Mouse (Mus musculus) ES-E14 (cell line): Measurements from ENCODE around the gene Plpp2. TPM values are rescaled to one million over a fixed set of nuclear protein-coding genes. Genes with fewer than 3 reads are reported as not detected.
A peak's percentile ranks its signal among the peaks of the same experiment; 100 is the strongest.

Experiments used
- DNase-seq: peaks from one replicate; pipeline ENCODE4 v3.0.0-alpha.2; 2013; ENCODE audit warnings: low read depth, low spot score
- H3K27ac ChIP-seq: 2 replicates; pipeline ENCODE4 v1.5.1; 2012; ENCODE audit warnings: low read depth, mild to moderate bottlenecking, low read length, moderate library complexity, mixed read lengths; ENCODE audit not compliant: poor library complexity, insufficient read depth, severe bottlenecking
- H3K36me3 ChIP-seq: 2 replicates; pipeline ENCODE4 v1.6.1; 2012; ENCODE audit warnings: mild to moderate bottlenecking, low read length, moderate library complexity, mixed read lengths; ENCODE audit not compliant: control insufficient read depth, poor library complexity, insufficient read depth, severe bottlenecking
- H3K4me1 ChIP-seq, 2 experiments: fragments of 150-350 bp in 1 of 2; sonication (generic) in 1 of 2; 2 replicates each; pipeline ENCODE4 v1.6.1; 2012; ENCODE audit warnings: low read length in 2 of 2, mild to moderate bottlenecking in 1 of 2, mixed read lengths in 1 of 2; ENCODE audit not compliant: control insufficient read depth in 2 of 2, insufficient read depth in 2 of 2, poor library complexity in 1 of 2
- H3K4me3 ChIP-seq, 2 experiments: fragments of 150-350 bp in 1 of 2; sonication (generic) in 1 of 2; 2 replicates each; pipeline ENCODE4 v1.5.1; 2012; ENCODE audit warnings: low read length in 2 of 2, low read depth in 1 of 2, mild to moderate bottlenecking in 1 of 2, mixed read lengths in 1 of 2; ENCODE audit not compliant: insufficient read depth in 1 of 2, poor library complexity in 1 of 2, severe bottlenecking in 1 of 2
- H3K9ac ChIP-seq: 2 replicates; pipeline ENCODE4 v1.6.1; 2012; ENCODE audit warnings: low read depth, mild to moderate bottlenecking, low read length, mixed read lengths; ENCODE audit not compliant: poor library complexity, insufficient read depth, severe bottlenecking
- H3K9me3 ChIP-seq: fragments of 150-350 bp; sonication (generic); 2 replicates; pipeline ENCODE4 v1.6.1; 2012; ENCODE audit warnings: low read depth, mild to moderate bottlenecking, low read length; ENCODE audit not compliant: control insufficient read depth, insufficient read depth
- CHD2 ChIP-seq: IDR thresholded peaks from 2 replicates; pipeline ENCODE4 v1.6.1; 2014; ENCODE audit warnings: mild to moderate bottlenecking, low read depth, low read length, inconsistent platforms
- HCFC1 ChIP-seq: IDR thresholded peaks from 2 replicates; pipeline ENCODE4 v1.6.1; 2012; ENCODE audit warnings: low read length, inconsistent platforms, borderline replicate concordance; ENCODE audit not compliant: insufficient read depth
- MAFK ChIP-seq: IDR thresholded peaks from 2 replicates; pipeline ENCODE4 v1.6.1; 2014; ENCODE audit warnings: mild to moderate bottlenecking, low read depth, low read length, inconsistent platforms; ENCODE audit not compliant: insufficient read depth
- ZC3H11A ChIP-seq: IDR thresholded peaks from 2 replicates; pipeline ENCODE4 v1.6.1; 2012; ENCODE audit warnings: low read depth, mild to moderate bottlenecking, inconsistent platforms, low read length, borderline replicate concordance
- ZNF384 ChIP-seq: IDR thresholded peaks from 2 replicates; pipeline ENCODE4 v1.6.1; 2012; ENCODE audit warnings: low read depth, low read length, inconsistent platforms
- in situ Hi-C, 2 experiments: fragments of 600-800 bp; cut with MboI; formaldehyde crosslinking; loops; one replicate each; pipeline ENCODE4 v1.15.1; 2025; ENCODE audit warnings: low sequenced_read_pairs in 2 of 2, inconsistent platforms in 1 of 2; ENCODE audit not compliant: unreplicated experiment in 2 of 2
- total RNA-seq: library from RNA; depleted of rRNA; stranded (reverse); fragments of 300-350 nt; gene quantifications from 2 replicates; pipeline ENCODE4 v1.2.3, GENCODE M21; 2012

Gene Plpp2
- total RNA-seq, 1 experiment: 27.2 TPM

DNA sequence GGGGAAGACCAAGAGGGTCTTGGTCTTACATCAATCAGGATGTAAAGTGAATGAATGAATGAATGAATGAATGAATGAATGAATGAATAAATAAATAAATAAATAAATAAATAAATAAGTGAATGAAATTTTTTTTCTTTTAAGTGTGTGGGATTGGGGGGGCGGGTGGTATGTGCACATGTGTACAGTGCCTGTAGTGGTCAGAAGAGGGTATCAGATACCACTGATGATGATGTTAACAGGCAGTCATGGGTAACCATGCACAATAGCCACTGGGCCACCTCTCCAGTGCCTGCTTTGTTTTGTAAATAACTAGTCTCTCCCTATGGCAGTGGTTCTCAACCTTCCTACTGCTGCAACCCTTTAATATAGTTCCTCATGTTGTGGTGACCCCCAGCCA, 9.2 kb downstream of the Plpp2 start:
- no peak for DNase-seq
- no peak overlapping the region for H3K9ac ChIP-seq
- H3K27ac ChIP-seq: no peak overlapping the region
- H3K4me1 ChIP-seq: no peaks in the 10 kb centered on the region
- no peak overlapping the region for H3K4me3 ChIP-seq
- in situ Hi-C loops: no loop called here
- no peaks in the 10 kb centered on the region for H3K9me3 ChIP-seq
- TF ChIP-seq ZC3H11A: no peak
- no peak for TF ChIP-seq CHD2
- no peak for TF ChIP-seq ZNF384
- no peak for TF ChIP-seq MAFK
- no peaks in the 10 kb centered on the region; the same call in 1 of the 2 replicates for H3K36me3 ChIP-seq

DNA sequence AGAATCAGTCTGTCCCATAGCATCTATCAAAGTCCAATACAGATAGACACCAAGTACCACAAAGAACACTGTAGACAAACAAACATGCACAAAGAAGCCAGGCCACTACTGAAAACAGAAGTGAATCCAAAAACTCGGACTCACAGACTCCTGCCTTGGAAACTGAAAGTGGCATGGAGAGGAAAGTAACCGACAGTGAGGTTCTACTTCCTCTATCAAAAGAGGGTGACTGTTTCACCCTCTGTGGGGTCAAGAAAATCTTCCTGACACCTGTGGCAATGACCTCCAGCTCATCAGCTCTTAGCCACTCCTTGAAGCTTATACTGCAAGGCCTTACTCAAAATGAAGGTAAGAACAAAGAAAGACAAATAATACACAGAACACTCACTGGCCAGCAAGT, 26.9 kb downstream of the Plpp2 start:
- H3K9ac ChIP-seq: no peak overlapping the region
- H3K27ac ChIP-seq: no peak overlapping the region
- H3K4me1 ChIP-seq: no peaks in the 10 kb centered on the region
- peaks cover 4% of the 10 kb centered on the region; the same call in 1 of the 2 replicates for H3K9me3 ChIP-seq
- in situ Hi-C loops: no loop called here
- TF ChIP-seq ZNF384 (no peak), ZC3H11A (no peak), HCFC1 (no peak), MAFK (no peak), CHD2 (no peak)
- peaks cover 5% of the 10 kb centered on the region; the same call in 1 of the 2 replicates for H3K36me3 ChIP-seq
- DNase-seq: no peak
- H3K4me3 ChIP-seq: no peak overlapping the region

DNA sequence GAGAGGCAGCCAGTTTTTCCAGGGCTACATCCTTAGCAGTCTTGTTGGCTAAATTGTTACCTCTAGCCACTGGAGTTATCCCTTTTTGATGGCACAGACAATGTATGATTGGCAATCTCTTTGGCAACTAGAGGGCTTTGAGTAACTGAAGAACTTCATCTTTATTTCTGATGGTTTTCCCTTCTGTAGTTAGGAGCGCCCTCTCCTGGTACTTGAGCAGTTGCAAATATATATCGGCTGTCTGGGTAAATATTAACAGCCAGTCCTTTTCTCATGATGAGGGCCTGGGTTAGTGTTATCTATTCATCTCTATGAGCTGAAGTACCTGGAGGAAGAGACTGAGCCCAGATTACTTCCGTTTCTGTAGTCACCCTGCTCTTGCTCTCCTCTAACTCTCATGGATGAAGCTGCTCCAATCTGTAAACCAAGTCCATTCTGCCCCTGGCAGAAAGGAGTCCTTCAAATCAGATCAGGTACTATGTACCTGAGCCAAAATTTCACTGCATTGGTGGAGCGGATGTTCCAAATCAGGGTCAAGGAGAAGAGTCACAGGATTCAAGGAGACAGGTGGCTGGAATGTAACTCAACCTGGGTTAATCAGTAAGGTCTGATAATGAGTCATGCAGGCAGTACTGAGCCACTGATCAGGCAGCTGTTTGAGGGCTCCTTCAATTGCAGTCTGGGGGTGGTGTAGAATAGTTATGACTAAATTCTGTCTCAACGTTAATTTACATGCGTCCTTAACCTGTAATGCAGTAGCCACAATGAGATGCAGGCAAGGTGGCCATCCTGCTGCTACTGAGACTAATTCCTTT, 30.6 kb downstream of the Plpp2 start:
- Histone ChIP-seq H3K9ac (no peak overlapping the region), H3K27ac (no peak overlapping the region), H3K4me1 (no peaks in the 10 kb centered on the region), H3K9me3 (peaks cover 16% of the 10 kb centered on the region), H3K36me3 (peaks cover 5% of the 10 kb centered on the region; the same call in 1 of the 2 replicates), H3K4me3 (no peak overlapping the region)
- in situ Hi-C loops: no loop called here
- DNase-seq: no peak
- TF ChIP-seq ZNF384 (no peak), CHD2 (no peak), HCFC1 (no peak), ZC3H11A (no peak), MAFK (no peak)

DNA sequence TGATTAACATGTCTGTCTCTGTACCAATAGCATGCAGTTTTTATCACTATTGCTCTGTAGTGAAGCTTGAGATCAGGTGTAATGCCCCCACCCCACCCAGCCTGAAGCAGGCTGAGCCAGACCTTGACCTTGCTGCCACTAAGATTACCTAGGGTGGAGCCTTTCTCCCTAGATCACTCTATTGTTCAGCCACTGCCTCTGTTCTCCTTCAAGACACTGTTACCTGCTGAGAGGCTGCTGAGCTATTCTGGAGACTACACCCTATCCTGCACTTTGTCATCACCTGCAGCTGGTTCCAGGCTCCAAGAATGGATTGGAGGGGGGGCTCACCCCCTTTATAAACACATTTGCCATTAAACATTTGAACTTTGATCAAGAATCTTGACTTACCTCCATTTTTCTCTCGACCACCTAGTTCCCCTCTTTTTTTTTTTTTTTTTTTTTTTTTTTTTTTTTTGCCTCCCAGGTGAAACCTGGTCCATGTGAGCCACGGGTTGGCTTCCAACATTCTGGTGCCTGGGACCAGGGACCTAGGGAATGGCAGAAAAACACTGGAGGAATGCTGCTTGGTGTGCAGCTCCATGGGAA, 36.8 kb downstream of the Plpp2 start:
- H3K4me1 ChIP-seq: no peaks in the 10 kb centered on the region
- DNase-seq: peak; percentile 35
- in situ Hi-C loops: no loop called here
- H3K4me3 ChIP-seq: peak overlapping the region in 1 of 2 experiments; percentile 27; a peak in 1 of 4 replicates
- peaks cover 12% of the 10 kb centered on the region; the same call in 1 of the 2 replicates for H3K9me3 ChIP-seq
- H3K36me3 ChIP-seq: no peaks in the 10 kb centered on the region; the same call in 1 of the 2 replicates
- H3K9ac ChIP-seq: no peak overlapping the region; the same call in 1 of the 2 replicates
- peak overlapping the region; percentile 75 for H3K27ac ChIP-seq
- TF ChIP-seq ZC3H11A (no peak), ZNF384 (peak; percentile 96)
